Mouse (Mus musculus): Measurements from ENCODE around the gene Gif.

Gene Gif

GRCm38 (mm10) chr19:11777191-11777865 lies 30.0 kb downstream of the Gif start:
- peak; percentile 79 for DNase-seq (ENCODE audit: low read depth, low spot score)
- H3K36me3 ChIP-seq (ENCODE audit: control insufficient read depth, insufficient read depth, low read length, poor library complexity, severe bottlenecking) = peaks cover 5% of the 10 kb centered on the region; the same call in 1 of the 2 replicates
- no peaks in the 10 kb centered on the region for H3K27me3 ChIP-seq (ENCODE audit: control insufficient read depth, insufficient read depth, low read length, poor library complexity, severe bottlenecking)

GRCm38 (mm10) chr19:11785409-11786154 lies 38.2 kb downstream of the Gif start:
- no peaks in the 10 kb centered on the region for H3K27me3 ChIP-seq (ENCODE audit: control insufficient read depth, insufficient read depth, low read length, poor library complexity, severe bottlenecking)
- DNase-seq (ENCODE audit: low read depth, low spot score) = no peak
- H3K36me3 ChIP-seq (ENCODE audit: control insufficient read depth, insufficient read depth, low read length, poor library complexity, severe bottlenecking) = no peaks in the 10 kb centered on the region

GRCm38 (mm10) chr19:11787826-11788225 lies 40.5 kb downstream of the Gif start:
- no peaks in the 10 kb centered on the region for H3K36me3 ChIP-seq (ENCODE audit: control insufficient read depth, insufficient read depth, low read length, poor library complexity, severe bottlenecking)
- DNase-seq (ENCODE audit: low read depth, low spot score) = no peak
- H3K27me3 ChIP-seq (ENCODE audit: control insufficient read depth, insufficient read depth, low read length, poor library complexity, severe bottlenecking) = no peaks in the 10 kb centered on the region

- no peak for DNase-seq (ENCODE audit: low read depth, low spot score)
- Histone ChIP-seq H3K36me3 (ENCODE audit: control insufficient read depth, insufficient read depth, low read length, poor library complexity, severe bottlenecking) (no peaks in the 10 kb centered on the region), H3K27me3 (ENCODE audit: control insufficient read depth, insufficient read depth, low read length, poor library complexity, severe bottlenecking) (no peaks in the 10 kb centered on the region)
Measured at GRCm38 (mm10) chr19:11788876-11789275, 41.5 kb downstream of the Gif start.

- DNase-seq (ENCODE audit: low read depth, low spot score) = no peak
- Histone ChIP-seq H3K36me3 (ENCODE audit: control insufficient read depth, insufficient read depth, low read length, poor library complexity, severe bottlenecking) (no peaks in the 10 kb centered on the region), H3K27me3 (ENCODE audit: control insufficient read depth, insufficient read depth, low read length, poor library complexity, severe bottlenecking) (no peaks in the 10 kb centered on the region)
Measured at GRCm38 (mm10) chr19:11791825-11792224, 44.5 kb downstream of the Gif start.

- no peaks in the 10 kb centered on the region for H3K27me3 ChIP-seq (ENCODE audit: control insufficient read depth, insufficient read depth, low read length, poor library complexity, severe bottlenecking)
- no peak for DNase-seq (ENCODE audit: low read depth, low spot score)
- no peaks in the 10 kb centered on the region for H3K36me3 ChIP-seq (ENCODE audit: control insufficient read depth, insufficient read depth, low read length, poor library complexity, severe bottlenecking)
Measured at GRCm38 (mm10) chr19:11793741-11794359, 46.5 kb downstream of the Gif start.

GRCm38 (mm10) chr19:11794447-11794846 lies 47.1 kb downstream of the Gif start:
- no peak for DNase-seq (ENCODE audit: low read depth, low spot score)
- H3K27me3 ChIP-seq (ENCODE audit: control insufficient read depth, insufficient read depth, low read length, poor library complexity, severe bottlenecking) = no peaks in the 10 kb centered on the region
- no peaks in the 10 kb centered on the region for H3K36me3 ChIP-seq (ENCODE audit: control insufficient read depth, insufficient read depth, low read length, poor library complexity, severe bottlenecking)

- peak; percentile 26 for DNase-seq (ENCODE audit: low read depth, low spot score)
- H3K36me3 ChIP-seq (ENCODE audit: control insufficient read depth, insufficient read depth, low read length, poor library complexity, severe bottlenecking) = no peaks in the 10 kb centered on the region
- H3K27me3 ChIP-seq (ENCODE audit: control insufficient read depth, insufficient read depth, low read length, poor library complexity, severe bottlenecking) = no peaks in the 10 kb centered on the region
Measured at GRCm38 (mm10) chr19:11800531-11801315, 53.4 kb downstream of the Gif start.

GRCm38 (mm10) chr19:11804423-11804822 lies 57.1 kb downstream of the Gif start:
- no peaks in the 10 kb centered on the region for H3K36me3 ChIP-seq (ENCODE audit: control insufficient read depth, insufficient read depth, low read length, poor library complexity, severe bottlenecking)
- DNase-seq (ENCODE audit: low read depth, low spot score) = no peak

GRCm38 (mm10) chr19:11807251-11807650 lies 59.9 kb downstream of the Gif start:
- DNase-seq (ENCODE audit: low read depth, low spot score) = no peak
- H3K27me3 ChIP-seq (ENCODE audit: control insufficient read depth, insufficient read depth, low read length, poor library complexity, severe bottlenecking) = no peaks in the 10 kb centered on the region

More at GRCm38 (mm10) chr19:11804423-11804822, 57.1 kb downstream of the Gif start:
- no peaks in the 10 kb centered on the region for H3K27me3 ChIP-seq (ENCODE audit: control insufficient read depth, insufficient read depth, low read length, poor library complexity, severe bottlenecking)

GRCm38 (mm10) chr19:11807822-11808221 lies 60.5 kb downstream of the Gif start:
- no peak for DNase-seq (ENCODE audit: low read depth, low spot score)
- Histone ChIP-seq H3K27me3 (ENCODE audit: control insufficient read depth, insufficient read depth, low read length, poor library complexity, severe bottlenecking) (no peaks in the 10 kb centered on the region), H3K36me3 (ENCODE audit: control insufficient read depth, insufficient read depth, low read length, poor library complexity, severe bottlenecking) (no peaks in the 10 kb centered on the region)

More at GRCm38 (mm10) chr19:11807251-11807650, 59.9 kb downstream of the Gif start:
- H3K36me3 ChIP-seq (ENCODE audit: control insufficient read depth, insufficient read depth, low read length, poor library complexity, severe bottlenecking) = no peaks in the 10 kb centered on the region

GRCm38 (mm10) chr19:11808452-11808851 lies 61.1 kb downstream of the Gif start:
- DNase-seq (ENCODE audit: low read depth, low spot score) = no peak
- Histone ChIP-seq H3K27me3 (ENCODE audit: control insufficient read depth, insufficient read depth, low read length, poor library complexity, severe bottlenecking) (no peaks in the 10 kb centered on the region), H3K36me3 (ENCODE audit: control insufficient read depth, insufficient read depth, low read length, poor library complexity, severe bottlenecking) (no peaks in the 10 kb centered on the region)

- DNase-seq (ENCODE audit: low read depth, low spot score) = no peak
- Histone ChIP-seq H3K27me3 (ENCODE audit: control insufficient read depth, insufficient read depth, low read length, poor library complexity, severe bottlenecking) (no peaks in the 10 kb centered on the region), H3K36me3 (ENCODE audit: control insufficient read depth, insufficient read depth, low read length, poor library complexity, severe bottlenecking) (no peaks in the 10 kb centered on the region)
Measured at GRCm38 (mm10) chr19:11810003-11810758, 62.8 kb downstream of the Gif start.

GRCm38 (mm10) chr19:11810856-11811255 lies 63.5 kb downstream of the Gif start:
- no peaks in the 10 kb centered on the region for H3K27me3 ChIP-seq (ENCODE audit: control insufficient read depth, insufficient read depth, low read length, poor library complexity, severe bottlenecking)
- no peak for DNase-seq (ENCODE audit: low read depth, low spot score)
- H3K36me3 ChIP-seq (ENCODE audit: control insufficient read depth, insufficient read depth, low read length, poor library complexity, severe bottlenecking) = no peaks in the 10 kb centered on the region

Measured in splenic B cell, adult 2 months (primary cell).